Mouse (Mus musculus): ENCODE data around the gene Polr2a. TPM values are rescaled to one million over a fixed set of nuclear protein-coding genes. Genes with fewer than 3 reads are reported as not detected.
"Not testable (repeated sequence)": the region's sequence is repeated elsewhere in the genome, so short reads cannot be mapped to it uniquely, and the experiment has no call there.

Gene Polr2a
- polyA plus RNA-seq, 1 experiment from 2014 or later = 47.0 TPM

DNA sequence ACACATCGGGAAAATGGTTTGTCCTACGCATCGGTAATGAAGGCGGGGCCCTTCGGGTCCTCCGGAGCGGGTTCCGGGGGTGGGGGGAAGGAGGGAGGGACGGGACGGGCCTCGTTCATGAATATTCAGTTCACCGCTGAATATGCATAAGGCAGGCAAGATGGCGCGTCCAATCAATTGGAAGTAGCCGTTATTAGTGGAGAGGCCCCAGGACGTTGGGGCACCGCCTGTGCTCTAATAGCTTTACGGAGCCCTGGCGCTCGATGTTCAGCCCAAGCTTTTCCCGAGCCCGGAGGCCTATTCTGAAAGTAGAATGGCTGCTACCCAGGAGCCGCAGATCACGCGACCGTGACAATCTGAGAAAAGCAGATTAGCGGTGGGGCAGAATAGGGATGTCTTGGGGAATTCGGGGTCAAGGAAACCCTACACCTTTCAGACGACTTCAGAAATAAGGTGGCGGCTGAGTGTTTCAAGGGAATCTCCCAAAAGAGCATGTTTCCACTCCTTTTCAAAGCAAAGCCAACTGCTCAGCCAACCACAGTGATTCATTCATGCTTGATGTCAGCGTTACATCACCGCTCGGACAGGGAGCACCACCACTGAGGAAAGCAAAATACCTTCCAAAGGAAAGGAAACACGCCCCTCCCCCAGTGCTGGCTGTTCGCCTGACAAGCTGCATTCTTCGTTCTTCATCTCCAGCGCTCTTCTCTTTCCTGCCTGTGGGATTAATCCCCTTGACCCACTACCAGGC is 709 bp upstream of the Polr2a start:
- under 1% methylated on average over 37 of the region's 37 CpGs for WGBS
- Histone ChIP-seq H3K27me3 (ENCODE audit: low read depth, poor library complexity, severe bottlenecking) (no peaks in the 10 kb centered on the region), H3K27ac (peak overlapping the region; percentile 97), H3K4me1 (peaks cover 47% of the 10 kb centered on the region), H3K36me3 (0 out of 2 replicates have a peak, but pooled peaks cover 5% of the 10 kb centered on the region), H3K4me3 (peak overlapping the region; percentile 67), H3K9me3 (replicated peaks) (no peaks in the 10 kb centered on the region)
- DNase-seq (ENCODE audit: low spot score) = peak; percentile 90

DNA sequence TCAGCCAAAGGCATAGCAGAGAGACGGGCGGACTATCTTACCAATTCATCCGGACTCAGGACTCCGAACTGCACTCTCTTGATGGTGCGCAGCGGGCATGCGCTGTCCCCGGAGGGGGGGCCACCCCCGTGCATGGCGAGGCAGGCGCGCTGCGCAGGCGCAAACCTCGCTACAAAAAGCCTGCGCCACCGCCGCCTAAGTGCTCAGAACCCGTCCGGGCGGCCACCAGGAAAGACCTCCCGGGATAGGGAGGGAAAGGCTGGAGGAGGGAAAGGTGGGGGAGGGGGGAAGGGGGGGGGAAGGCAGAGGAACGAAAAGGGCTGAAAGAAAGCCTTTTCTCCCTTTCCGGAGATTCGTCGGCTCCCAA is 364 bp downstream of the Polr2a start:
- peaks cover 47% of the 10 kb centered on the region for H3K4me1 ChIP-seq
- H3K27ac ChIP-seq = peak overlapping the region; percentile 97
- WGBS = under 1% methylated on average over 26 of the region's 26 CpGs
- DNase-seq (ENCODE audit: low spot score) = peak; percentile 94
- H3K36me3 ChIP-seq = 0 out of 2 replicates have a peak, but pooled peaks cover 5% of the 10 kb centered on the region
- no peaks in the 10 kb centered on the region for H3K27me3 ChIP-seq (ENCODE audit: low read depth, poor library complexity, severe bottlenecking)
- H3K4me3 ChIP-seq = peak overlapping the region; percentile 67
- H3K9me3 ChIP-seq (replicated peaks) = no peaks in the 10 kb centered on the region

DNA sequence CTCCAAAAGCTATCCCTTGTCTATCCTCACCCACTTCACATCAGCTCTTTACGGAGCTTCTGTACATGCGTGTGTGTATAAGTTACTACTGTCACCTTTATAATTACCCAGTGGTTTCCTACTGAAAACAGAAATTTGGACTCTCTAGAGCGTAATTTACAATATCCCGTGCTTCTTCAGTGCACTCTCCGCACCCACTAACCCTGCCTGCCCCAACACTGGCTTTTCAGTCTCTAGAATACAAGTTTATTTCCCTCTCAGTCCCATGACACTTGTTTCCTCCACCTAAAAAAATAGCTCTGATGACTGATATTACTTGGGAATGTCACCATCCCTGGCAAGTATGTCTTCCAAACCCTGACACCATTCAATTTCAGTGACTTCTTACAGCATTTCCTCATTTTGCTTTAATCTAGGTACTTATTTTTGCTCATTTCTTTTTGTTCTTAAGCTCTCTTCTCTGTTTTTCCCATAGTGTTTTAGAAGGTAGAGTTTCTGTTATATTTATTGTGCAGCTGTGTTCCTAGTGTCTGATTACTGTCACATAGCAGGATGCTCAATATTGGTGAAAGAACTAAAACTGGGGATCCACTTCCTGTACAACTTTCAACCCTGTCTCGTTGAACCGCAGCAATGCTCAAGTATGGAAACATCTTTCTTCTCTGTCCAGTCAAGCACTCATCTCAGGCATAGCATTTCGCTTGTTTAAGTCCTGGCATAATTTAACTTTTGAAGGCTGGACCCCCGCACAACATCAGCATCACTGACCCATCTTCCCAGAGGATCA is 941 bp downstream of the Polr2a start:
- no peaks in the 10 kb centered on the region for H3K27me3 ChIP-seq (ENCODE audit: low read depth, poor library complexity, severe bottlenecking)
- WGBS = 47% methylated on average over 9 of the region's 9 CpGs
- H3K9me3 ChIP-seq (replicated peaks) = no peaks in the 10 kb centered on the region
- H3K36me3 ChIP-seq = peaks cover 8% of the 10 kb centered on the region; the same call in 1 of the 2 replicates
- peaks cover 47% of the 10 kb centered on the region for H3K4me1 ChIP-seq
- no peak for DNase-seq (ENCODE audit: low spot score)
- peak overlapping the region; percentile 67 for H3K4me3 ChIP-seq
- H3K27ac ChIP-seq = peak overlapping the region; percentile 97

DNA sequence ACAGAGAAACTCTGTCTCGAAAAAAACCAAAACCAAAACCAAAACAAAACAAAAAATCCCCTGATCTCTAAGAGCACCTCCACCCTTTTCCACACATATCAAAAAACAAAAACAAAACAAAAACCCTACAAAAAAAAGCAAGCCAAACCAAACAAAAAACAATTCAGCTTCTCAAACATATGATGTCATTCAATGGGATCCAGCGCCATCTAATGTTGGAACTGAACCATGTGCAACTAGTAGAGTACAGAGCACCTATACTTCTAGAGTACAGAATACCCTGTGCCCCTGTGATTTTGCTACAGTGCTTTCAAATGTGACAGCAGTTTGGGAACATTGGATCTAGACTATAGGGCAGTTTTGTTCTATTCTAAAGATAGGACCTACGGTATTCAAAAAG is 3.7 kb downstream of the Polr2a start:
- no peaks in the 10 kb centered on the region for H3K27me3 ChIP-seq (ENCODE audit: low read depth, poor library complexity, severe bottlenecking)
- no peak for DNase-seq (ENCODE audit: low spot score)
- no peak overlapping the region for H3K27ac ChIP-seq
- H3K4me3 ChIP-seq = peak overlapping the region; percentile 11; the same call in 1 of the 2 replicates
- no peaks in the 10 kb centered on the region for H3K9me3 ChIP-seq (replicated peaks)
- 73% methylated on average over 3 of the region's 3 CpGs for WGBS
- H3K36me3 ChIP-seq = peaks cover 18% of the 10 kb centered on the region
- peaks cover 34% of the 10 kb centered on the region for H3K4me1 ChIP-seq

DNA sequence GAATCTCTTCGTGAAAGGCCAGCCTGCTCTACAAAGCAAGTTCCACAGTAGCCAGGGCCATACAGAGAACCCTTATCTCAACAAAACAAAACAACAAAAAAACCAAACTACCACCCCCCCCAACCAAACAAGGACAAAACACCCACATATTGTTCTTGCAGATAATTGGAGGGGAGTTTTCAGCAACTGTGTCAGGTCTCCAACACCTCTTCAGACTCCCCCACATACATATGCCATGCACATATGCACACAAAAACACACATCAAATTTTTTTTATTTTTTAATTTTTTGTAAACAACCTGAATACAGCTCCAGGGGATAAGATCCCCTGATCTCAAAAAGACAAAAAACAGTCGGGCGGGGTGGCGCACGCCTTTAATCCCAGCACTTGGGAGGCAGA is 4.2 kb downstream of the Polr2a start:
- DNase-seq (ENCODE audit: low spot score) = no peak
- no peaks in the 10 kb centered on the region for H3K27me3 ChIP-seq (ENCODE audit: low read depth, poor library complexity, severe bottlenecking)
- H3K4me3 ChIP-seq = no peak overlapping the region
- no peaks in the 10 kb centered on the region for H3K9me3 ChIP-seq (replicated peaks)
- peaks cover 30% of the 10 kb centered on the region for H3K4me1 ChIP-seq
- H3K27ac ChIP-seq = no peak overlapping the region
- H3K36me3 ChIP-seq = peaks cover 21% of the 10 kb centered on the region
- 94% methylated on average over 5 of the region's 5 CpGs for WGBS

DNA sequence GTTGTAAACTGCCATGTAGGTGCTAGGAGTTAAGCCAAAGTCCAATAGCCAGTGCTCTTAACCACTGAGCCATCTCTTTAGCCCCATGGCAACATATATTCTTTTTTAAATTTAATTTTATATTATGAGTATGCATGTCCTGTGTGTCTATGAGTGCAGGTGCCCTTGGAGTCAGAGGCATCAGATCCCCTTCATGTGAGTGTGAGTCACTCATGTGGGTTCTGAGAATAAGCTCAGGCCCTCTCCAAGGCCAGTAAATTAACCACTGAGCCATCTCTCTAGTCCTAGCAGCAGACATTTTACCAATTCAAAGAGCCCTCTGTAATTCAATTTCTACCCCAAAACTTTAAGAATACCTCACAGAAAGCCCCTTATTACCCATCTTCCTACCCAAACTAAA is 5.8 kb downstream of the Polr2a start:
- DNase-seq (ENCODE audit: low spot score) = no peak
- H3K36me3 ChIP-seq = peaks cover 37% of the 10 kb centered on the region

DNA sequence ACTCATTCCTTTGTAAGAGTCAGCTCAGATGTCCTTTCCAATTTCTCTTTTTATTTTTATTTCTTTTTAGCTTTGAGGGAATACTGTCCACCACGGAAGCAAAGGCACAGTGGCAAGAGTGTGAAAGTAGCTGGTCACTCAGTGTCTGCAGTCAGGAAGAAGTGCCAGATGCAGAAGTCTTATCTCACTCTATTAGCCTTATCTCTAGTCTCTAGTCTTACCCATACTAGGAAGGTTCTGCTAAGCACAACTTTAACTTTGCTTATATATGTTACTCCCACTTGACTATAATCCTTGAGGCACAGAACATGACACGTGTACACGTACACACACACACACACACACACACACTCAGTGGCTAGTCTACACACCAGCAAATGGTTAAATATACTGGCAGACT is 6.8 kb downstream of the Polr2a start:
- Histone ChIP-seq H3K4me3 (no peak overlapping the region), H3K27me3 (ENCODE audit: low read depth, poor library complexity, severe bottlenecking) (no peaks in the 10 kb centered on the region), H3K4me1 (peaks cover 17% of the 10 kb centered on the region), H3K36me3 (peaks cover 47% of the 10 kb centered on the region), H3K27ac (no peak overlapping the region), H3K9me3 (replicated peaks) (no peaks in the 10 kb centered on the region)
- no peak for DNase-seq (ENCODE audit: low spot score)
- WGBS = 86% methylated on average over 3 of the region's 3 CpGs

More for the DNA sequence above, 5.8 kb downstream of the Polr2a start:
- H3K4me1 ChIP-seq = peaks cover 27% of the 10 kb centered on the region
- no peak overlapping the region for H3K4me3 ChIP-seq
- H3K9me3 ChIP-seq (replicated peaks) = no peaks in the 10 kb centered on the region
- no peak overlapping the region for H3K27ac ChIP-seq
- no peaks in the 10 kb centered on the region for H3K27me3 ChIP-seq (ENCODE audit: low read depth, poor library complexity, severe bottlenecking)

DNA sequence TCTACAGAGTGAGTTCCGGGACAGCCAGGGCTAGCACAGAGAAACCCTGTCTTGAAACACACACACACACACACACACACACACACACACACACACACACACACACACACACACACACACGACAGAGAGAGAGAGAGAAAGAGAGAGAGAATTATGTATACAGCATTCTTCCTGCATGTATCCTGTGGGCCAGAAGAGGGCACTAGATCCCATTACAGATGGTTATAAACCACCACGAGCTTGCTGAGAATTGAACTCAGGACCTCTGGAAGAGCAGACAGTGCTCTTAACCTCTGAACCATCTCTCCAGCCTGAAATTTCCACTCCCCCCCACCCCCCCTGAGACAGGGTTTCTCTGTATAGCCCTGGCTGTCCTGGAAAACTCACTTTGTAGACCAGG is 27.0 kb downstream of the Polr2a start:
- not testable (repeated sequence) for H3K27ac ChIP-seq; DNase-seq (ENCODE audit: low spot score); H3K4me3 ChIP-seq; H3K27me3 ChIP-seq (ENCODE audit: low read depth, poor library complexity, severe bottlenecking); H3K9me3 ChIP-seq (replicated peaks); H3K4me1 ChIP-seq
- peaks cover 46% of the 10 kb centered on the region for H3K36me3 ChIP-seq
- 82% methylated on average over 2 of the region's 3 CpGs for WGBS

DNA sequence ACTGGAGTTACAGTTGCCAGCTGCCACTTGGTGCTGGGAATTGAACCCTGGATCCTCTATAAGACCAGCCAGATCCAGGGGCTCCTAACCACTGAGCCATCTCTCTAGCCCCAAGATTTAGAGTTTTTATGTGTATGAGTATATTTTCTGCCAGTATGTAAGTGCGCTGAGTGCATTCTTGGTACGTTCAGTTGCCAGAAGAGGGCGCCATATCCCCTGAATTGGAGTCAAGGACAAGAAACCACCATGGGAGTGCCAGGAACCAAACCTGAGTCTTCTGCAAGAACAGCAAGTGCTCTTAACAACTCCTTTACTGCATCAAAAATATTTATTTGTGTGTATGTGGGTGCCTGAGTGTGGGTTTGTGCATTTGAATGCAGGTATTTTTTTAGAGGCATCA is 29.4 kb downstream of the Polr2a start:
- DNase-seq (ENCODE audit: low spot score) = peak; percentile 60
- Histone ChIP-seq H3K27ac (no peak overlapping the region), H3K4me1 (no peaks in the 10 kb centered on the region), H3K4me3 (no peak overlapping the region), H3K27me3 (ENCODE audit: low read depth, poor library complexity, severe bottlenecking) (no peaks in the 10 kb centered on the region), H3K9me3 (replicated peaks) (no peaks in the 10 kb centered on the region), H3K36me3 (peaks cover 22% of the 10 kb centered on the region)
- WGBS = 18% methylated on average over 3 of the region's 3 CpGs

DNA sequence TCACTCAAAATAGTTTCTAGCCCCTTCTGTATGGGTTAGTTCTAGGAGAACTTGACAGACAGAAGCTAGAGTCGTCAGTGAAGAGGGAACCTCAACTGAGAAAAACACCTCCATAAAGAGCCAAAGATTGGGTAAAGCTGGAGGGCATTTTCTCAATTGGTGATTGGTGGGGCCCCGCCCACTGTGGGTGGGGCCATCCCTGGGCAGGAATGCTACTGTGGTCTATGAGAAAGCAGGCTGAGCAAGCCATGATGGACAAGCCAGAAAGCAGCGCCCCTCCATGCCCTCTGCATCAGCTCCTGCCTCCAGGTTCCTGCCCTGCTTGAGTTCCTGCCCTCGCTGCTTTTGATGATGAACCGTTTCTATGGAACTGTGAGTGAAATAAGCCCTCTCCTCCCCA is 32.5 kb downstream of the Polr2a start:
- Histone ChIP-seq H3K27me3 (ENCODE audit: low read depth, poor library complexity, severe bottlenecking) (no peaks in the 10 kb centered on the region), H3K4me1 (no peaks in the 10 kb centered on the region), H3K36me3 (no peaks in the 10 kb centered on the region), H3K27ac (no peak overlapping the region), H3K4me3 (no peak overlapping the region), H3K9me3 (replicated peaks) (no peaks in the 10 kb centered on the region)
- no peak for DNase-seq (ENCODE audit: low spot score)
- whole genome bisulfite sequencing = 36% methylated on average over 5 of the region's 5 CpGs

DNA sequence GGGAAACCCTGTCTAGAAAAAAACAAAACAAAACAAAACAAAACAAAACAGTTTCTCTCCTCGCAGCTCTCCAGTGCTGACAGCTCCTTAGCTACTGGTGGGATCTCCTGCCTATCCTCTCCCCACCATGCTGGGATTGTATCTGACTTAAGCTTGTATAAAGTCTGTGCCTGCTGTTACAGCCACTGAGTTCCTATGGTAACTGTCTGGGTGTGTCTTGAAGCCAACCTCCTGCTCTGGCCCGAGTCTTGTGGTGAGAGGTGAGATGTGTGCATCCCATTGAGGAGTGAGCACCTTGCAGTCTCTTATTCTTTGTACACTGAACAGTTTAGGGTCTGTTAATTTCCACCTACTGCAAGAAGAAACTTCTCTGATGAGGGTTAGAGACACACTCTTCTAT is 35.4 kb downstream of the Polr2a start:
- H3K36me3 ChIP-seq = no peaks in the 10 kb centered on the region
- H3K4me1 ChIP-seq = peaks cover 9% of the 10 kb centered on the region
- H3K27ac ChIP-seq = no peak overlapping the region
- H3K9me3 ChIP-seq (replicated peaks) = no peaks in the 10 kb centered on the region
- no peak for DNase-seq (ENCODE audit: low spot score)
- no peaks in the 10 kb centered on the region for H3K27me3 ChIP-seq (ENCODE audit: low read depth, poor library complexity, severe bottlenecking)
- WGBS = 55% methylated on average over 2 of the region's 2 CpGs
- H3K4me3 ChIP-seq = no peak overlapping the region

DNA sequence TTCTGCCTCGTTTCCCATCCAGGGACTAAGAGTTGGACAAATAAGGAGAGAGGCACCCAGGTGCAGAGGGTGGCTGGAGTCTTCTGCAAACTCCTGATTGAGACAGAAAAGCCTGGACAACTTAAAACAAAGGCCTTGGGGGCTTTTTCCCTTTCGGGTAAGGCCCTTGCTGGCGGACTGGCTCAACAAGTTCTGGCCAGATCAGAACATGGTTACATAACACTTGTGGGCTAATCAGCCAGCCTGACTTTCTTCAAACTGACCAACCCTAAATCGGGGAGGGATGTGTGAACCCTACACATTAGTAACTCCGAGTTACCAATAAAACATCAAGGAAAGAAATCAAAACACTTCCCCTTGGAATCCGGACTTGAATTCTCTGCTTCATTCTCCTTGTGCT is 37.6 kb downstream of the Polr2a start:
- H3K36me3 ChIP-seq = no peaks in the 10 kb centered on the region
- 79% methylated on average over 6 of the region's 6 CpGs for WGBS
- no peaks in the 10 kb centered on the region for H3K27me3 ChIP-seq (ENCODE audit: low read depth, poor library complexity, severe bottlenecking)
- peaks cover 18% of the 10 kb centered on the region for H3K4me1 ChIP-seq
- no peaks in the 10 kb centered on the region for H3K9me3 ChIP-seq (replicated peaks)
- no peak overlapping the region for H3K4me3 ChIP-seq
- no peak overlapping the region; the same call in 1 of the 2 replicates for H3K27ac ChIP-seq
- no peak for DNase-seq (ENCODE audit: low spot score)

DNA sequence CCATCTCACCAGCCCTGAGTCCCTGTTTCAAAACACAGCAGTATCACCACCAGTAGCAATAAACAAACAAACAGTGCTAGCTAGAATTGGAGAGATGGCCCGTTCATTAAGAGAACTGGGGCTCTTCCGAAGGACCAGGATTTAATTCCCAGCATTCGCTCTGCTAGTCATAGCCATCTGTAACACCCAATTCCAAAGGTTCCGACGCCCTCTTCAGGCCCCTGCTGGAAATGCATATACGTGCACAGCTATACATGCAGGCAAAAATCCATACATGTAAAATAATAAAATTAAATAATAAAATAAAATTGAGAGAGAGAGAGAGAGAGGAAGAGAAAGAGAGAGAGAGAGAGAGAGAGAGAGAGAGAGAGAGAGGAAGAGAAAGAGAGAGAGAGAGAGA is 39.0 kb downstream of the Polr2a start:
- no peak for DNase-seq (ENCODE audit: low spot score)
- WGBS = 70% methylated on average over 6 of the region's 6 CpGs

More for the DNA sequence above, 39.0 kb downstream of the Polr2a start:
- H3K27me3 ChIP-seq (ENCODE audit: low read depth, poor library complexity, severe bottlenecking) = no peaks in the 10 kb centered on the region
- peaks cover 32% of the 10 kb centered on the region for H3K4me1 ChIP-seq
- H3K27ac ChIP-seq = no peak overlapping the region
- H3K4me3 ChIP-seq = no peak overlapping the region
- no peaks in the 10 kb centered on the region for H3K9me3 ChIP-seq (replicated peaks)
- H3K36me3 ChIP-seq = no peaks in the 10 kb centered on the region
